Mouse (Mus musculus): ENCODE results near the gene Ptpn7. TPM values are rescaled to one million over a fixed set of nuclear protein-coding genes. Genes with fewer than 3 reads are reported as not detected.
A peak's percentile ranks its signal among the peaks of the same experiment; 100 is the strongest.
"Not testable (repeated sequence)": the region's sequence is repeated elsewhere in the genome, so short reads cannot be mapped to it uniquely, and the experiment has no call there.

Ptpn7 gene
- total RNA-seq (2021) = 1 to 10 TPM in 1 of 2 experiments, under 1 TPM in 1; 0.96 to 1.2 TPM
- long read RNA-seq, experiment 1, partial matches to known transcripts = 1 of 2 reads
- long read RNA-seq, experiment 1, other reads (novel, unspliced or antisense) = 0 of 2 reads
- long read RNA-seq, experiment 2, partial matches to known transcripts = 0 of 2 reads
- long read RNA-seq, experiment 2, other reads (novel, unspliced or antisense) = 1 of 2 reads

- DNase-seq (ENCODE audit: low spot score in 2 of 2) = peak; percentile 69 to 73
These were observed at the start of gene Ptpn7 for GRCm38 (mm10) chr1:135132473-135132872. Gene Ptpn7 (plus strand): TSS chr1:135132700.

GRCm38 (mm10) chr1:135083465-135083864, 49.0 kb upstream of the Ptpn7 start:
- DNase-seq (ENCODE audit: low spot score in 2 of 2) = no peak

GRCm38 (mm10) chr1:135085296-135085871, 47.1 kb upstream of the Ptpn7 start:
- DNase-seq (ENCODE audit: low spot score in 2 of 2) = no peak

GRCm38 (mm10) chr1:135086015-135086414, 46.5 kb upstream of the Ptpn7 start:
- no peak for DNase-seq (ENCODE audit: low spot score in 2 of 2)

GRCm38 (mm10) chr1:135087414-135087813, 45.1 kb upstream of the Ptpn7 start:
- no peak for DNase-seq (ENCODE audit: low spot score in 2 of 2)

- DNase-seq (ENCODE audit: low spot score in 2 of 2) = no peak
These were observed 42.9 kb upstream of the Ptpn7 start for GRCm38 (mm10) chr1:135089626-135090025.

- no peak for DNase-seq (ENCODE audit: low spot score in 2 of 2)
These were observed 41.6 kb upstream of the Ptpn7 start for GRCm38 (mm10) chr1:135090914-135091313.

- no peak for DNase-seq (ENCODE audit: low spot score in 2 of 2)
These were observed 37.8 kb upstream of the Ptpn7 start for GRCm38 (mm10) chr1:135094723-135095122.

GRCm38 (mm10) chr1:135095189-135095588, 37.3 kb upstream of the Ptpn7 start:
- no peak for DNase-seq (ENCODE audit: low spot score in 2 of 2)

- DNase-seq (ENCODE audit: low spot score in 2 of 2) = no peak
These were observed 36.2 kb upstream of the Ptpn7 start for GRCm38 (mm10) chr1:135096312-135096711.

GRCm38 (mm10) chr1:135097441-135097840, 35.1 kb upstream of the Ptpn7 start:
- no peak for DNase-seq (ENCODE audit: low spot score in 2 of 2)

GRCm38 (mm10) chr1:135098441-135098840, 34.1 kb upstream of the Ptpn7 start:
- no peak for DNase-seq (ENCODE audit: low spot score in 2 of 2)

GRCm38 (mm10) chr1:135100400-135100799, 32.1 kb upstream of the Ptpn7 start:
- no peak for DNase-seq (ENCODE audit: low spot score in 2 of 2)

GRCm38 (mm10) chr1:135105124-135105523, 27.4 kb upstream of the Ptpn7 start, which contains the start of gene Lgr6:
Gene Lgr6 (minus strand): TSS chr1:135105276.
- no peak for DNase-seq (ENCODE audit: low spot score in 2 of 2)

GRCm38 (mm10) chr1:135105951-135106350, 26.5 kb upstream of the Ptpn7 start:
- peak; percentile 56 to 72 for DNase-seq (ENCODE audit: low spot score in 2 of 2)

- no peak for DNase-seq (ENCODE audit: low spot score in 2 of 2)
These were observed 23.9 kb upstream of the Ptpn7 start for GRCm38 (mm10) chr1:135108611-135109010.

- peak; percentile 76 to 77 for DNase-seq (ENCODE audit: low spot score in 2 of 2)
These were observed 22.4 kb upstream of the Ptpn7 start for GRCm38 (mm10) chr1:135110075-135110474.

GRCm38 (mm10) chr1:135111271-135111670, 21.2 kb upstream of the Ptpn7 start:
- DNase-seq (ENCODE audit: low spot score in 2 of 2) = not testable (repeated sequence)

- no peak for DNase-seq (ENCODE audit: low spot score in 2 of 2)
These were observed 19.8 kb upstream of the Ptpn7 start for GRCm38 (mm10) chr1:135112661-135113060.

- DNase-seq (ENCODE audit: low spot score in 2 of 2) = no peak
These were observed 7.7 kb upstream of the Ptpn7 start for GRCm38 (mm10) chr1:135124573-135125363.

GRCm38 (mm10) chr1:135125990-135126389, 6.5 kb upstream of the Ptpn7 start:
- DNase-seq (ENCODE audit: low spot score in 2 of 2) = no peak

GRCm38 (mm10) chr1:135126443-135127027, 6.0 kb upstream of the Ptpn7 start:
- DNase-seq (ENCODE audit: low spot score in 2 of 2) = no peak
